Mouse (Mus musculus): ENCODE measurements around the gene Pdcd11.
"Not testable (repeated sequence)": the region's sequence is repeated elsewhere in the genome, so short reads cannot be mapped to it uniquely, and the experiment has no call there.

Gene Pdcd11

DNA sequence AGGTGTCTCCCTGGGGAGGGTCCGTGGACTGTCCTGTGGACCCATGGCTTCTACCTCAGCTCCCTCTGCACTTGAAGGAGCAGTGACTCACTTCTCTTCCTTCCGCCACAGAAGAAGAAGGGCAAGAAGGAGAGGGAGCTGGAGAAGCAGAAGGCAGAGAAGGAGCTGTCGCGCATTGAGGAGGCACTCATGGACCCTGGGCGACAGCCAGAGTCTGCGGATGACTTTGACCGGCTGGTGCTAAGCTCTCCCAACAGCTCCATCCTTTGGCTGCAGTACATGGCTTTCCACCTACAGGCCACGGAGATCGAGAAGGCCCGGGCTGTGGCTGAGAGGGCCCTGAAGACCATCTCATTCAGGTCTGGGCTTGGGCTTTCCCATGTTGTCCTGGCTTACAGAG is 37.6 kb downstream of the Pdcd11 start:
- DNase-seq (ENCODE audit: inconsistent ontology term), result no peak

- DNase-seq (ENCODE audit: inconsistent ontology term), result no peak
These were observed 38.3 kb downstream of the Pdcd11 start for GRCm38 (mm10) chr19:47128835-47129234.

- DNase-seq (ENCODE audit: inconsistent ontology term), result no peak
These were observed 40.1 kb downstream of the Pdcd11 start for GRCm38 (mm10) chr19:47130551-47131125.

DNA sequence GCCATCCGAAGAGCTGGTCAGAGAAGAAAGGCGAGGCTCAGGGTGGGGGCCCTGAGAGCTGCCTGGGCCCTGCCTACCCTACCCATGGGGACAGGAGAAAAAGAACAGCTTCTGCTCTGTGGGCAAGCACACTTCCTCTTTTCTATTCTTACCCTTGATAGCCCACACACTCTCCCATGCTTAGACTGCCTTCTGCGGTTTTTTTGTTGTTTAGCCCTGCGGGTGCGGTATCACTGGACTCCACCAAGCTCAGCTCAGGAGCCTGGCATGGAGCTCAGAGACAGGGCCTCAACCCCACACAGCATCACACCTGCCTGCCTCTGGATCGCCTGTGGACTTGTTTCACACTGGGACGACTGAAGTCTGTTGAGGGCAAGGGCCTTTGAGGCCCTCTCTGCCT is 42.6 kb downstream of the Pdcd11 start:
- DNase-seq (ENCODE audit: inconsistent ontology term), result no peak

- no peak for DNase-seq (ENCODE audit: inconsistent ontology term)
These were observed 45.0 kb downstream of the Pdcd11 start for GRCm38 (mm10) chr19:47135568-47135967.

DNA sequence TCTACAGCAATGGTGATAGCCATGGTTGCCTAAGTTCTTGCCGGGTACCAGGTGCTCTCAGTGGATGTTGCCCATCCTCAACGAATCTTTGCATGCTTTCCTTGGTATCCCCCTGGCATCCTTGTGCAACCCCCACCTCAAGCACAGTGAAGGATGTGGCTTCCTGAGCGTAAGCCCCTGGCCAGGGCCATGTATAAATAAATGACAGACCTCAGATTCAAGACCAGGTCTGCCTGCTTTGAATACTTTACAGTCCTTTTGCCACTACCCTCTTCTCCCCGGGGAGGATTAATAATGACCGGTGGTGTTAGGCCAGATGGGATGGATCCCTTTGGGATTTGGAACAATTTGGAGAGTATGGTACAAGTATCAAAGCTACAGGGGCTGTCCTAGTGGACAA is 45.6 kb downstream of the Pdcd11 start:
- no peak for DNase-seq (ENCODE audit: inconsistent ontology term)

DNA sequence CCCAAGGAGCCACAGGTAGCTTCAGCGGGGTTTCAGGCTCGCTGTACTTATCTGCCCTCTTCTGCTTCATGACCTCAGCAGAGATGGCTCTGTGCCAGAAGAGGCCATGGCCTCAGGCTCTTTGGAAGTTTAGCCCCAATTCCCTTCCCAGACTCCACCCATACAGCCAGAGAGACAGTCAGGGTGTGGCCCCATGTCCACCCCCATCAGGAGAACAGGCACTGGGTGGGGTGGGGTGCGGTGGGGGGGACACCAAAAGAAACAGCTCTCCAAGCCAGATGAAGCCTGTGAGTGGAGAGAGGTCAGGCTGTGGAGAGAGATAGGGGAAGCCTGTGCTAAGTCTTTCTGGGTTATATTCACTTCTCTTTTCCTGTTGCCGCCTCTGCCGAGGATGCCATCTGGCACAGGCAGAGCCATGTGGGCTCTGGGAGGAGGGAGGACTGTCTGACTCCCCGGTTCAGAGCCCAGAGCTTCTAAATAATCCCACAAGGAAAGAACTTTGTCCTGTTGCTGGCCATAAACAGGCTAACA is 46.5 kb downstream of the Pdcd11 start:
- peak; percentile 58 for DNase-seq (ENCODE audit: inconsistent ontology term)

- DNase-seq (ENCODE audit: inconsistent ontology term), result peak; percentile 43
These were observed 47.3 kb downstream of the Pdcd11 start, which contains the start of gene Calhm2 for GRCm38 (mm10) chr19:47137771-47138421. Calhm2 (minus strand) TSS chr19:47138294.

DNA sequence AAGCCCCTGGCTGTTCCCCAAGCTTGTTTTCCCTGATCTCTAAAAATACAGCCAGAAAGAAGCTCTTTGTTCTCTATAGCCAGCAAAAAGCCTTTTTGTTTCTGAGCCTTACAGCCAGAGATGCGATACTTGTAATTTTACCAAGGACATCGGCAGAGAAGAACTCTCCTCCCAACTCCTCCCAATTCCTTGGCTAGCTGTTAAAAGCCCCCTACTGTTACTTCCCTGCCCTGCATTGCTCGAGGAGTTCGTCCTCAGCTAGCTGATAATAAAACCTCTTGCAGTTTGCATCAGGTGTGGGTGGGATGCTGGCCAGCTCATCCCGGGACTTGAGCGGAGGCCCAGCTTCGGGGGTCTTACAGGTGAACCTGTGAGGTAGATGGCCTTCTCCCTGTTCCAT is 49.0 kb downstream of the Pdcd11 start:
- DNase-seq (ENCODE audit: inconsistent ontology term), result not testable (repeated sequence)

- DNase-seq (ENCODE audit: inconsistent ontology term), result no peak
These were observed 51.9 kb downstream of the Pdcd11 start for GRCm38 (mm10) chr19:47142438-47142837.

DNA sequence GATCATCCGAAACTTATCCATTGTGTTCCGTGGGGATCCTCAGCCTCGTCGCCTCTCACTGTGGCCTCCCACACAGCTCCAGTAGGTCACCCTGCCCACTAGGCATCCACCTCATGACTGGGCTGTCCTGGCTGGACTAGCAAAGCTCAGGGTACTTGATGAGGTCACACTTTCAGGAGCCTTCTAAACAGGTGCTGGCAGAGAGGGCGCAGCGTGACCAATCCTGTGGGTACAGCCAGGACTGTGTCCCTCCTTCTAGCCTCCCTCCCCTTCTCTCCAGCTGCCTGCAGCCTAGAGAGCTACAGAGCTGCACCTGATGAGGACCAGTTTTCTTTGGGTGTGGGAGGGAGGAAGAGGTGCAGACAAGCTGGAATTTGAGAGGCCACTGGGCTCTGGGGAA is 53.6 kb downstream of the Pdcd11 start, which contains the start of gene Calhm1:
Gene Calhm1 (minus strand): TSS at position 101 of the 400 bp plus-strand sequence.
- DNase-seq (ENCODE audit: inconsistent ontology term), result no peak

GRCm38 (mm10) chr19:47148267-47148847 is 57.8 kb downstream of the Pdcd11 start:
- DNase-seq (ENCODE audit: inconsistent ontology term), result no peak

GRCm38 (mm10) chr19:47149854-47150253 is 59.3 kb downstream of the Pdcd11 start:
- no peak for DNase-seq (ENCODE audit: inconsistent ontology term)

DNA sequence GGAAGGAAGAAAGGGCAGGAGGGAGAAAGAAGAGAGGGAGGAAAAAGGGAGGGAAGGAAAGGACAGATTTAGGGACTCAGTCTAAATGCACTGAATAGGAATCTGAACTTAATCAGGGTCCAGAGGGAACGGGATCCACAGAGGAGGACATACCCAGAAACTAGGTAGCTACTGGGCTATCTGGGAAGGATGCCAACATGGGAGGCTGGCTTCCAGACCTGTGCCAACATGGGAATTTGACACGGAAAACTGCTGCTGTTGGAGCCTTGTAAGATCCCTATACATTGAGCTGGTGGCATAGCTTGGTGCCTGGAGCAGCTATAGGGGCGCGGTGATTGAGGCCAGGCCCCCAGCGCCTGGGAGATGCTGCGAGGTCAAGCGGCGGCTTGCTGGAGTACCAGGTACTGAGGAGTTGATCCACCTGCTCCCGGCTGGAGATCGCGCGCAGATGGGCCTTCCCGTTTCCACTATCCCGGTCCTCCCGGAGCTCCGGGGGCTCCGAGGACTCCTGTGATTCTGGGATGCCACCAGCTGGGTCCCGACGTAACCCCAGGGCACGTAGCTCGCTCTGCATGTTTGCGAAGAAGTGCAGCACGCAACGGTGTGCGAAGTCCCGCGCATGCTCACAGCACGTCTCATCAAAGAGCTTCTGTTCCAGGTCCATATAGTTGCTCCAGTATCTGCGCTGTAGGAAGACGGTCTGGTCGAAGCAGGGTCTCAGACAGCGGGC is 60.9 kb downstream of the Pdcd11 start:
- no peak for DNase-seq (ENCODE audit: inconsistent ontology term)

DNA sequence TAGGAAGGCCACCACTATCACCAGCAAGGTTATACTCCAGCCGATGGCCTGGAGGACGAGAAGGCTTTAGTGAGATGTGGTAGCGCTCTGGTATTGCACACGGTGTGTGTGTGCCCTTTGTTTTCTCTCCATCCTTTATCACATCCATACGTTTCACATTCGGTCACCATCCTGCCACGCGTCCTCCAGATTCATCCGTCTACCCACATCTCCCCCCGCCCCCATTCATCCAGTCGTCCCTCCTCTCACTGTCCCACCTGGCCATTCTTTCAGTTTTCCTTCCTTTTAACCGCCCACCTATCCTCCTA is 61.4 kb downstream of the Pdcd11 start:
- DNase-seq (ENCODE audit: inconsistent ontology term), result no peak

DNA sequence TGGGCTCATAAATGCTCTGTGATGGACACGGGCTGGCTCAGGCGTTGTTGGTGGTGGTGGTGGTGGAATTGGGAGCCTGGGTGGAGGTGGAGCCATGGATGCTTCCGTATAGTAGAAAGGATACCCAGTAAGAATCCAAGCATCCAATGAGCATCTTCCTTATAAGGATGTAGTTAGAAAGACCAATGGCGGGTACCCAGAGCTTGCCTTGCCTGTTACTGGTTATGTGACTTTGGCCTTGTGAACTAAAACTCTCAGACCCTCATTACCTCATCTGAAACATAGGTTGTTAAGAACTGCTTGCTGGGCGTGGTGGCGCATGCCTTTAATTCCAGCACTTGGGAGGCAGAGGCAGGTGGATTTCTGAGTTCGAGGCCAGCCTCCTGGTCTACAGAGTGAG is 63.2 kb downstream of the Pdcd11 start:
- no peak for DNase-seq (ENCODE audit: inconsistent ontology term)

- DNase-seq (ENCODE audit: inconsistent ontology term), result no peak
These were observed 67.1 kb downstream of the Pdcd11 start, which contains the start of gene Calhm3 for GRCm38 (mm10) chr19:47157664-47158063. Calhm3 (minus strand) TSS chr19:47157764.

GRCm38 (mm10) chr19:47161669-47162068 is 71.1 kb downstream of the Pdcd11 start:
- DNase-seq (ENCODE audit: inconsistent ontology term), result no peak

GRCm38 (mm10) chr19:47163176-47163744 is 72.7 kb downstream of the Pdcd11 start:
- DNase-seq (ENCODE audit: inconsistent ontology term), result no peak

- no peak for DNase-seq (ENCODE audit: inconsistent ontology term)
These were observed 76.2 kb downstream of the Pdcd11 start for GRCm38 (mm10) chr19:47166758-47167157.

- no peak for DNase-seq (ENCODE audit: inconsistent ontology term)
These were observed 77.1 kb downstream of the Pdcd11 start for GRCm38 (mm10) chr19:47167617-47168214.

DNA sequence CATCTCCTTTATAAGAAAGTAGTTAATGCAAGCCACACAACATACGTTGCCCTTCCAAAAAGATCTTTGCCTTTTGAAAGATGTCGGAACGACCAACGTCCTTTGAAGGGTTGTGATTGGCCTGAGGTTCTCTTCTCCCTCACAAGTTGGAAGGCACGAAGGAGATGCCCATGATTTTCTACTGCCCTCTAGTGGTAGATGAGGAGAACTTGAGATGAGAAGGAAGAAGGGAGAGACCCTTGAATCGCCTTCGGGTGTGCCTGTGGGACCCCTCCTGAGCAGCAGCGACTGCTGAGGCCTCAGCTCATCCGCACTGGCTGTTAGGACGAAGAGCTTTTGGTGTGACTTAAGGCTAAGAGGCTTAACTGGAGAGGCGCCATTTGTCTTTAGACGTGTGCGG is 77.7 kb downstream of the Pdcd11 start:
- DNase-seq (ENCODE audit: inconsistent ontology term), result peak; percentile 76

All from Muller cell, postnatal 12 days (primary cell).